Mouse (Mus musculus): ENCODE data around the gene Acbd5. TPM values are rescaled to one million over a fixed set of nuclear protein-coding genes. Genes with fewer than 3 reads are reported as not detected.

The Acbd5 gene
- polyA plus RNA-seq, 1 experiment, result 0.76 TPM

DNA sequence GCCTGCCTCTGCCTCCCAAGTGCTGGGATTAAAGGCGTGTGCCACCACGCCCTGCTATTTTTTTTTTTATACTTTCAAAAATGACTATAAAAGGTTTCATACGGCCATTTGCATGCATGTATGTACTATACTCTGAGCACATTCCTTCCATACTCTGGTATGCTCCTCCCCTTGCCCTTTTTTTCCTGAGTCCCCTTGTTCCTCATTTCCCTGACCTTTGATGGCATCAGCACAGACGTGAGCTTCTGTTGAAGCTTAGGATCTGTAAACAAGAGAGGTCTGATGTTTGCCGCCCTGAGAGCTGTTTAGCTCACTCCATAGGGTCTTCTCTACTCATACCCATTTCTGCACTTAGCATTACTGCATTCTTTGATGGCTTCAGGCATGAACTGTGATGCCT lies 9.7 kb downstream of the Acbd5 start:
- no peaks in the 10 kb centered on the region for H3K4me1 ChIP-seq (ENCODE audit: control insufficient read depth)
- peaks cover 5% of the 10 kb centered on the region for H3K9me3 ChIP-seq (ENCODE audit: control insufficient read depth, low read length)
- peaks cover 43% of the 10 kb centered on the region for H3K36me3 ChIP-seq (ENCODE audit: control insufficient read depth)
- H3K27me3 ChIP-seq (ENCODE audit: control insufficient read depth), result no peaks in the 10 kb centered on the region
- no peak overlapping the region for H3K4me3 ChIP-seq (replicated peaks)
- no peak for TF ChIP-seq GATA1 (IDR thresholded peaks at IDR 0.05; ENCODE audit: low read length)
- TF ChIP-seq TAL1 (IDR thresholded peaks at IDR 0.05; ENCODE audit: low read length), result no peak

DNA sequence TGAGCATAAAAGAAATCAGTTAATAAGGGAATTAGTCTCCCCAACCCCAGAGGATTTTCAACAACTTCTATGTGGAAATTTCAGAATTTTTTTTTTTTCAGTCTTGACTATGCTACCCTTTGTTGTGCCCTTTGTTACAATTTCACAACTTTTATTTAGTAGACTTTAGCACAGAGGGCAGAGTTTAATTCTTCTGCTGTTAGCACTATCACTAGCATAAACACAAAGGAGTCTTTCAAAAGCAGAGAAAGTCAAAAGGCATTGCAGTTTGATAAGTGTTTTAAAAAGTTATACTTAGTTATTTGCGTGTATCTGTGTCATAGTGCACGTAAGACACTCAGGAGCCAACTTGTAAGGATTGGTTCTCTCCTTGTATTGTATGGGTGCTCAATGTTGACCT lies 10.6 kb downstream of the Acbd5 start:
- TF ChIP-seq GATA1 (IDR thresholded peaks at IDR 0.05; ENCODE audit: low read length) (no peak), TAL1 (IDR thresholded peaks at IDR 0.05; ENCODE audit: low read length) (no peak)
- no peaks in the 10 kb centered on the region for H3K4me1 ChIP-seq (ENCODE audit: control insufficient read depth)
- no peaks in the 10 kb centered on the region for H3K27me3 ChIP-seq (ENCODE audit: control insufficient read depth)
- peaks cover 5% of the 10 kb centered on the region for H3K9me3 ChIP-seq (ENCODE audit: control insufficient read depth, low read length)
- H3K4me3 ChIP-seq (replicated peaks), result no peak overlapping the region
- peaks cover 40% of the 10 kb centered on the region for H3K36me3 ChIP-seq (ENCODE audit: control insufficient read depth)

DNA sequence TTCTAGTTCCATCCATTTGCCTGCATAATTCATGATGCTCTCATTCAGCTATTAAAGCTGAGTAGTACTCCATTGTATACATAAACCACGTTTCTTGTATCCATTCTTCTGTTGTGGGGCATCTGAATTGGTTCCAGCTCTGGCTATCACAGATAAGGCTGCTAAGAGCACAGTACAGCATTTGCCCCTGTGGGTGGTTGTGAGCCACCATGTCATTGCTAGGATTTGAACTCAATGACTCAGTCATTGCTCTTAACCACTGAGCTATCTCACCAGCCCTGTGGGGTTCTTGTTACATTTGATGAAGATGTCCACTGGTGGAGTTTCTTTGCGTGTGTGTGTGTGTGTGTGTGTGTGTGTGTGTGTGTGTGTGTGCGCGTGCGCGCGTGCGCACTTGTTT lies 16.6 kb downstream of the Acbd5 start:
- Histone ChIP-seq H3K27me3 (ENCODE audit: control insufficient read depth) (no peaks in the 10 kb centered on the region), H3K9me3 (ENCODE audit: control insufficient read depth, low read length) (no peaks in the 10 kb centered on the region), H3K4me3 (replicated peaks) (no peak overlapping the region), H3K36me3 (ENCODE audit: control insufficient read depth) (peaks cover 39% of the 10 kb centered on the region), H3K4me1 (ENCODE audit: control insufficient read depth) (no peaks in the 10 kb centered on the region)
- TF ChIP-seq GATA1 (IDR thresholded peaks at IDR 0.05; ENCODE audit: low read length) (no peak), TAL1 (IDR thresholded peaks at IDR 0.05; ENCODE audit: low read length) (no peak)

DNA sequence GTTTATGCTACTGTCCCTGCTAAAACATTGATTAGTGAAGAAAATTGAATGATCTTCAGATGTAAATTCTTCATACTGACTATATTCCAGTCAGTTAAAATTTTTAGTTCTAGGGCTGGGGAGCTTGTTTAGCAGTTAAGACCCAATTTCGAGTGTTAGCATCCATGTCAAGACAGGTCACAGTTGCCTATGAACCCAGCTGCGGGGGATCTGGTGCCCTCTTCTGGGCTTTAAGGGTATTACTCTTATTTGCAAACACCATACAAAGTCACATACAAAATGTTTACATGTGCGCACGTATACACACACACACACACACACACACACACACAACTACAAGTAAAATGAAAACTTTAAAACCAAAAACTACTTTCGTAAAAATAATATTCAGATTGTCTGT lies 24.2 kb downstream of the Acbd5 start:
- no peaks in the 10 kb centered on the region for H3K4me1 ChIP-seq (ENCODE audit: control insufficient read depth)
- no peak for TF ChIP-seq GATA1 (IDR thresholded peaks at IDR 0.05; ENCODE audit: low read length)
- no peak for TF ChIP-seq TAL1 (IDR thresholded peaks at IDR 0.05; ENCODE audit: low read length)
- no peaks in the 10 kb centered on the region for H3K9me3 ChIP-seq (ENCODE audit: control insufficient read depth, low read length)
- H3K27me3 ChIP-seq (ENCODE audit: control insufficient read depth), result no peaks in the 10 kb centered on the region
- peaks cover 54% of the 10 kb centered on the region for H3K36me3 ChIP-seq (ENCODE audit: control insufficient read depth)
- H3K4me3 ChIP-seq (replicated peaks), result no peak overlapping the region

DNA sequence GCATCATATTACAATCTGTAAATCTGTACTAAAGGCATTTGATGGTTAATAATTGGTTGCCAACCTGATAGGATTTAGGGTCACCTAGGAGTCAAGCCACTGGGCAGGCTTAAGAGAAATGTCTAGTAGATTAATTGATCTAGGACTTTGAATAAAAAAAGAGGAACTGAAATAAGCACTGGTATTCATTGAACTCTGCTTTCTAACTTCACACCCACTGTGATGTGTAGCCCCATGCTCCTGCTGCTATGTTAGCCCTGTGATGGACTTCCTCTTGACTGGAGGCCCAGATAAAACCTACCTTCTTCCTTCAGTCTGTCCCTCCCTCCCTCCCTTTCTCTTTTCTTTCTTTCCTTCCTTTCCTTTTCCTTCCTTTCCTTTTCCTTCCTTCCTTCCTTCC lies 29.1 kb downstream of the Acbd5 start:
- Histone ChIP-seq H3K4me1 (ENCODE audit: control insufficient read depth) (no peaks in the 10 kb centered on the region), H3K36me3 (ENCODE audit: control insufficient read depth) (peaks cover 30% of the 10 kb centered on the region), H3K4me3 (replicated peaks) (no peak overlapping the region), H3K27me3 (ENCODE audit: control insufficient read depth) (no peaks in the 10 kb centered on the region), H3K9me3 (ENCODE audit: control insufficient read depth, low read length) (no peaks in the 10 kb centered on the region)
- TF ChIP-seq TAL1 (IDR thresholded peaks at IDR 0.05; ENCODE audit: low read length) (no peak), GATA1 (IDR thresholded peaks at IDR 0.05; ENCODE audit: low read length) (no peak)

DNA sequence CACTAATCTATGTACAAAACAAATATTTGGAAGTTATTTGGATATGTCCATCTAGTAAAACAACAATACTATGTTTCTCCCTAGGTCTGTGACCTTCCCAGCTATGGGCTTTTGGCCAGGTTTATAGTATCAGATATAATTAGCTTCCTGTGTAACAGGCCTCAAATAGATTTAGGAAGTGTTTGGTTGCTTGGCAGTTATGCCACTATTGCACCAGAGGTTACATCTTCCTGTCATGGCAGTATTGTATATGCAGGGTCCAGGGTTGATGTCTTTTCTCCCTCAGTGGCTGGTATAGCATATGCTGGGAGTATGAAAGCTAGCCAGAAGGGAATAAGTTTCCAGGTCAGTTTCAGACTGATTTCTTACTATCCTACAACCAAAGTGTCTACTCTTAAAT lies 34.3 kb downstream of the Acbd5 start:
- no peaks in the 10 kb centered on the region for H3K4me1 ChIP-seq (ENCODE audit: control insufficient read depth)
- TF ChIP-seq TAL1 (IDR thresholded peaks at IDR 0.05; ENCODE audit: low read length) (no peak), GATA1 (IDR thresholded peaks at IDR 0.05; ENCODE audit: low read length) (no peak)
- H3K9me3 ChIP-seq (ENCODE audit: control insufficient read depth, low read length), result no peaks in the 10 kb centered on the region
- H3K4me3 ChIP-seq (replicated peaks), result no peak overlapping the region
- H3K36me3 ChIP-seq (ENCODE audit: control insufficient read depth), result peaks cover 9% of the 10 kb centered on the region
- H3K27me3 ChIP-seq (ENCODE audit: control insufficient read depth), result no peaks in the 10 kb centered on the region

DNA sequence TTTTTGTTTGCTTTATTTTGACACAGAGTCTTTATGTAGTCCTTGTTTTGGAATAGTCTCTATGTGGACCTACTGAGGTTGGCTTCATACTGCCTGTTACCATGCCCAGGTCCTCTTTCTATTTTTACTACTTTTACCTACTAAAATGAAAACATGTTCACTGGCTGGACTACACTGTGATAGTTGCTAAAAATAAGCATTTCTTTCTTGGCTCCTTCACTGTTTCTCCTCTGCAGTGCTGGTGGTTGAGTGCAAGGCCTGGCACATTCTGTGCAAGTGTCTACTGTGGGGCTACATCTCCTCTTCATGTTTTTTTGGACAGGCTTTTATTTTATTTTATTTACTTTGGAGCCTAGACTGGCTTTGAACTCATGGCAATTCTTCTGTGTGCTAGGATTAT lies 51.6 kb downstream of the Acbd5 start:
- TF ChIP-seq GATA1 (IDR thresholded peaks at IDR 0.05; ENCODE audit: low read length), result no peak
- TF ChIP-seq TAL1 (IDR thresholded peaks at IDR 0.05; ENCODE audit: low read length), result no peak
- Histone ChIP-seq H3K36me3 (ENCODE audit: control insufficient read depth) (peaks cover 63% of the 10 kb centered on the region), H3K9me3 (ENCODE audit: control insufficient read depth, low read length) (no peaks in the 10 kb centered on the region), H3K4me3 (replicated peaks) (no peak overlapping the region), H3K4me1 (ENCODE audit: control insufficient read depth) (no peaks in the 10 kb centered on the region), H3K27me3 (ENCODE audit: control insufficient read depth) (no peaks in the 10 kb centered on the region)

DNA sequence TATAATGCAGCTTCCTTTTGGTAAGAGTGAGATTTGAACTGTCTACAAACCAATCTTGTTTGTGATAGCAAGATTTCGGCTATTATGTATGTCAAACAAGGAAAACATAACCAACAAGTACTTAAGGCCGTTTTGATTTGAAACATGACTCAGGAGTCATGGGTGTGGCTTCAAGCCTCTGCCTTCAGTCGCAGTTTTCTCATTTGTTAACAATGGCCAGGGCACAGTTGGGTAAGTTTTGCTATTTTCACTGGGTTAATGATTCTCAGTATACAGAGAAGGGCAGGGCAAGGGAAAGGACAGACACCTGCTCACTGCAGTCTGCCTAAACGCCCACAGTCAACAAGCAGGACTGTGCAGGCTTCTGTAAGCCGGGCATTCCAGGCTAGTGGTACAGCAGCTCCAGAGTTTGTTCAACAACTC lies 87.2 kb downstream of the Acbd5 start:
- Histone ChIP-seq H3K27me3 (ENCODE audit: control insufficient read depth) (no peaks in the 10 kb centered on the region), H3K9me3 (ENCODE audit: control insufficient read depth, low read length) (no peaks in the 10 kb centered on the region), H3K4me1 (ENCODE audit: control insufficient read depth) (peaks cover 52% of the 10 kb centered on the region), H3K36me3 (ENCODE audit: control insufficient read depth) (peaks cover 34% of the 10 kb centered on the region), H3K4me3 (replicated peaks) (peak overlapping the region; percentile 74)
- TF ChIP-seq GATA1 (IDR thresholded peaks at IDR 0.05; ENCODE audit: low read length) (no peak), TAL1 (IDR thresholded peaks at IDR 0.05; ENCODE audit: low read length) (no peak)

DNA sequence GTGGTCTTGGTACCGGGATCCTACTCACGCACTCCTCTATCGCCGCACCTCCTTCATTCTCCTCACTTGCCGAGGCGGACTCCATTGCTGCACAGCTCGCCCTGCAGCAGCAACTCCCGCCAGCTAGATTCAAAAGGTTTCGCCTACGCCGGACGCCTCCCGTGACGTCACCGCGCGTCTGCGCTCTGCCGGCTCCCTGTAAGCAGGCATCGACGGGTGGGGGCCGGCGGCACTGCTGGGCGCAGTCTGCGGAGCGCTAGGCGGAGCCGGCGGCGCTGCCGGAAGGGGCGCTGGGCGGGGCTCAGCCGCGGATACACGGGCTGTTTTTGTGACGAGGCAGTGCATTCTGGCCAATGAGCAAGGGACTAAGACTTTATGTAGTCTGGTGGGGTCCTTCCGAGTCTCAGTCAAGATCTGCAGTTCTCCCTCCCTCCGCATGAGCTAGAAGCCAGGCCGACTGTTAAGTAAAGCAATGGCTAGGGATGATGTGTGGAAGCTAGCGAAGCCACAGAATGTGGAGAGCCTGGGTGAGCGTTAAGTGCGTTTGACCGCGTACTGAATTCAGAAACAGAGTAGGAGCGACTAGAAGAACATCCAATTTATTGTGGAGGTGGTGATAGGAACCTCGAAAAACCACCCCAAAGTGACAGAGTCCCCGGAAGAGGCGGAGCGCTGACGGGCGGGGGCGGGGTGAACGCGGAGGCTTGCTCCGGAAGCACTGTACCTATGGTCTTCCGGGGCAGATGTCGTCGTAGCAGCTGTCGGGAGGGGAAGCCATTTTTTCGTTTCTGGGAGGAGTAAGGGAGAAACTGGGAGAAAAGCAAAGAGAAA lies 88.0 kb downstream of the Acbd5 start, which contains the start of the genes Mastl and Yme1l1:
Gene Mastl, minus strand, starts transcription at position 248 of the 831 bp plus-strand sequence.
Gene Yme1l1, plus strand, starts transcription at position 593 of the 831 bp plus-strand sequence.
- TF ChIP-seq GATA1 (IDR thresholded peaks at IDR 0.05; ENCODE audit: low read length) (no peak), TAL1 (IDR thresholded peaks at IDR 0.05; ENCODE audit: low read length) (no peak)
- Histone ChIP-seq H3K9me3 (ENCODE audit: control insufficient read depth, low read length) (no peaks in the 10 kb centered on the region), H3K4me3 (replicated peaks) (peak within 1 kb of the TSS; percentile 74), H3K4me1 (ENCODE audit: control insufficient read depth) (peaks cover 52% of the 10 kb centered on the region), H3K36me3 (ENCODE audit: control insufficient read depth) (peaks cover 29% of the 10 kb centered on the region), H3K27me3 (ENCODE audit: control insufficient read depth) (no peaks in the 10 kb centered on the region)
